Comparison of ENCODE assay signal across 8 mouse cellular contexts in genomic region chr5:124598224-124599174, GRCm38 (mm10). TPM values are rescaled to one million over a fixed set of nuclear protein-coding genes. Genes with fewer than 3 reads are reported as not detected.
DNase-seq lines count a peak whose midpoint lies in the region; ATAC-seq and TF ChIP-seq lines count a peak whose summit lies in the region.

No protein-coding gene starts in this region.

- peak; percentile 95 for ATAC-seq in common myeloid progenitor, adult 5-6 weeks (replicated peaks; ENCODE audit: low read depth, poor library complexity, severe bottlenecking)
- ATAC-seq in hindbrain, embryonic 13.5 days (ENCODE audit: low FRiP score) = peak; percentile 100
- peak; percentile 100 for ATAC-seq in lung, embryonic 16.5 days (ENCODE audit: low read depth)

- DNase-seq in ZHBTc4 (ENCODE audit: low read depth, low spot score) = peak; percentile 99
- peak; percentile 92 to 96 for DNase-seq in frontal cortex, postnatal 36 days (ENCODE audit: low spot score in 2 of 2)
- peak; percentile 89 to 90 for DNase-seq in layer of hippocampus, postnatal 10 days (ENCODE audit: low spot score in 2 of 2)
- peak; percentile 89 for DNase-seq in ovary, postnatal 10 days (ENCODE audit: low spot score)
- DNase-seq in thymus, adult 2 months = peak; percentile 42

- H3K4me3 ChIP-seq in hindbrain, embryonic 13.5 days = peak overlapping the region; percentile 90
- peak overlapping the region; percentile 90 for H3K4me3 ChIP-seq in lung, embryonic 16.5 days (ENCODE audit: low read length)
- 0 out of 2 replicates have a peak overlapping the region, but pooled peaks have one; percentile 20 for H3K4me3 ChIP-seq in thymus, adult 2 months (ENCODE audit: control insufficient read depth, insufficient read depth, low read length)

- peak overlapping the region; percentile 83 for H3K9ac ChIP-seq in hindbrain, embryonic 13.5 days
- H3K9ac ChIP-seq in lung, embryonic 16.5 days (ENCODE audit: low read length) = peak overlapping the region; percentile 80

- no peaks in the 10 kb centered on the region for H3K27me3 ChIP-seq in hindbrain, embryonic 13.5 days
- H3K27me3 ChIP-seq in lung, embryonic 16.5 days (ENCODE audit: control insufficient read depth, insufficient read depth, low read depth, low read length) = no peaks in the 10 kb centered on the region
- no peaks in the 10 kb centered on the region for H3K27me3 ChIP-seq in thymus, adult 2 months (ENCODE audit: control insufficient read depth, insufficient read depth, low read length)

- TF ChIP-seq POLR2A in thymus, adult 2 months (IDR thresholded peaks at IDR 0.05; ENCODE audit: control insufficient read depth, extremely low read depth, insufficient read depth, low read length, poor library complexity) = no peak

- peaks cover 19% of the 10 kb centered on the region for H3K4me1 ChIP-seq in hindbrain, embryonic 13.5 days (replicated peaks)
- peaks cover 7% of the 10 kb centered on the region; the same call in 1 of the 2 replicates for H3K4me1 ChIP-seq in lung, embryonic 16.5 days (replicated peaks; ENCODE audit: control insufficient read depth, insufficient read depth, low read length)
- no peaks in the 10 kb centered on the region for H3K4me1 ChIP-seq in thymus, adult 2 months (replicated peaks; ENCODE audit: control insufficient read depth, insufficient read depth, low read length)

- WGBS in hindbrain, embryonic 13.5 days = 6% methylated on average over 30 of the region's 30 CpGs
- 6% methylated on average over 30 of the region's 30 CpGs for WGBS in lung, embryonic 16.5 days
- 33% methylated on average over 30 of the region's 30 CpGs for WGBS in thymus, adult 2 months

- TF ChIP-seq CTCF in thymus, adult 2 months (IDR thresholded peaks at IDR 0.05; ENCODE audit: borderline replicate concordance, control insufficient read depth, extremely low read depth, insufficient read depth, low read length, poor library complexity) = no peak

- no peaks in the 10 kb centered on the region for H3K9me3 ChIP-seq in hindbrain, embryonic 13.5 days
- H3K9me3 ChIP-seq in lung, embryonic 16.5 days (ENCODE audit: control insufficient read depth, low read length) = no peaks in the 10 kb centered on the region

- H3K4me2 ChIP-seq in hindbrain, embryonic 13.5 days = peak overlapping the region; percentile 98
- peak overlapping the region; percentile 93 for H3K4me2 ChIP-seq in lung, embryonic 16.5 days (ENCODE audit: low read depth, low read length)

- H3K27ac ChIP-seq in hindbrain, embryonic 13.5 days = peak overlapping the region; percentile 40; the same call in 1 of the 2 replicates
- no peak overlapping the region; the same call in 1 of the 2 replicates for H3K27ac ChIP-seq in lung, embryonic 16.5 days (ENCODE audit: low read length)
- no peak overlapping the region for H3K27ac ChIP-seq in thymus, adult 2 months (ENCODE audit: control insufficient read depth, insufficient read depth, low read length)

- H3K36me3 ChIP-seq in hindbrain, embryonic 13.5 days = peaks cover 55% of the 10 kb centered on the region
- peaks cover 5% of the 10 kb centered on the region for H3K36me3 ChIP-seq in lung, embryonic 16.5 days (ENCODE audit: control insufficient read depth, insufficient read depth, low read length)
- 0 out of 2 replicates have a peak, but pooled peaks cover 7% of the 10 kb centered on the region for H3K36me3 ChIP-seq in thymus, adult 2 months (ENCODE audit: control insufficient read depth, insufficient read depth, low read length)

RNA-seq across cellular contexts. Expression of gene Gtf2h3, which starts 19.6 kb away (rescaled TPM):
- 33.8 and 39.2 TPM in 2 replicates for total RNA-seq in common myeloid progenitor, adult 5-6 weeks (2017)
- polyA plus RNA-seq in hindbrain, embryonic 13.5 days (2015; fragmentation: Nextera tagmentation; extraction: Ambion mirVana) = 50.3 TPM in 2 replicates
- 10 to 100 TPM; 29.0 to 31.0 TPM for total RNA-seq in layer of hippocampus, postnatal 10 days (2021)
- polyA plus RNA-seq in lung, embryonic 16.5 days (2015; fragmentation: Nextera tagmentation; extraction: Ambion mirVana) = 52.1 and 54.4 TPM in 2 replicates
- 55.7 and 57.6 TPM in 2 replicates for polyA plus RNA-seq in thymus, adult 2 months (2012; rRNA removed)

RNA-seq across cellular contexts. Expression of gene Eif2b1, which starts 19.6 kb away (rescaled TPM):
- 37.9 and 61.6 TPM in 2 replicates for total RNA-seq in common myeloid progenitor, adult 5-6 weeks (2017)
- polyA plus RNA-seq in hindbrain, embryonic 13.5 days (2015; fragmentation: Nextera tagmentation; extraction: Ambion mirVana) = 65.7 and 72.0 TPM in 2 replicates
- total RNA-seq in layer of hippocampus, postnatal 10 days (2021) = 10 to 100 TPM; 42.4 to 49.1 TPM
- 68.8 and 71.1 TPM in 2 replicates for polyA plus RNA-seq in lung, embryonic 16.5 days (2015; fragmentation: Nextera tagmentation; extraction: Ambion mirVana)
- polyA plus RNA-seq in thymus, adult 2 months (2012; rRNA removed) = 25.2 and 25.4 TPM in 2 replicates

RNA-seq across cellular contexts. Expression of gene Atp6v0a2, which starts 29.9 kb away (rescaled TPM):
- total RNA-seq in common myeloid progenitor, adult 5-6 weeks (2017) = 19.4 and 23.0 TPM in 2 replicates
- polyA plus RNA-seq in hindbrain, embryonic 13.5 days (2015; fragmentation: Nextera tagmentation; extraction: Ambion mirVana) = 41.4 and 43.1 TPM in 2 replicates
- 10 to 100 TPM; 46.7 to 51.6 TPM for total RNA-seq in layer of hippocampus, postnatal 10 days (2021)
- 34.8 and 39.5 TPM in 2 replicates for polyA plus RNA-seq in lung, embryonic 16.5 days (2015; fragmentation: Nextera tagmentation; extraction: Ambion mirVana)
- polyA plus RNA-seq in thymus, adult 2 months (2012; rRNA removed) = 122 and 127 TPM in 2 replicates

RNA-seq across cellular contexts. Expression of gene Ddx55, which starts 45.8 kb away (rescaled TPM):
- total RNA-seq in common myeloid progenitor, adult 5-6 weeks (2017) = 18.5 and 21.4 TPM in 2 replicates
- 26.4 and 27.5 TPM in 2 replicates for polyA plus RNA-seq in hindbrain, embryonic 13.5 days (2015; fragmentation: Nextera tagmentation; extraction: Ambion mirVana)
- total RNA-seq in layer of hippocampus, postnatal 10 days (2021) = 10 to 100 TPM; 26.4 to 30.2 TPM
- 11.2 and 12.0 TPM in 2 replicates for polyA plus RNA-seq in lung, embryonic 16.5 days (2015; fragmentation: Nextera tagmentation; extraction: Ambion mirVana)
- polyA plus RNA-seq in thymus, adult 2 months (2012; rRNA removed) = 33.2 and 38.5 TPM in 2 replicates

RNA-seq across cellular contexts. Expression of gene Tmed2, which starts 58.0 kb away (rescaled TPM):
- total RNA-seq in common myeloid progenitor, adult 5-6 weeks (2017) = 643 and 733 TPM in 2 replicates
- 360 and 367 TPM in 2 replicates for polyA plus RNA-seq in hindbrain, embryonic 13.5 days (2015; fragmentation: Nextera tagmentation; extraction: Ambion mirVana)
- total RNA-seq in layer of hippocampus, postnatal 10 days (2021) = 100 to 1,000 TPM in 1 of 2 experiments, 10 to 100 TPM in 1; 95.6 to 113 TPM
- 599 and 611 TPM in 2 replicates for polyA plus RNA-seq in lung, embryonic 16.5 days (2015; fragmentation: Nextera tagmentation; extraction: Ambion mirVana)
- 134 and 198 TPM in 2 replicates for polyA plus RNA-seq in thymus, adult 2 months (2012; rRNA removed)

Comparison
In these comparisons a context has a peak if more than half of its experiments do, and no peak if none do; other contexts are left out.
1. DNase-seq: peak in every context shown above with its lines; median percentile 99 in ZHBTc4; 94 in frontal cortex, postnatal 36 days; 90 in layer of hippocampus, postnatal 10 days; 89 in ovary, postnatal 10 days; 42 in thymus, adult 2 months.
2. H3K4me3 ChIP-seq: peak in every context shown above with its lines; median percentile 90 in hindbrain, embryonic 13.5 days; 90 in lung, embryonic 16.5 days; 20 in thymus, adult 2 months.